Mouse (Mus musculus): Measurements from ENCODE around the gene Gpr152.
"Not testable (repeated sequence)": the region's sequence is repeated elsewhere in the genome, so short reads cannot be mapped to it uniquely, and the experiment has no call there.

The Gpr152 gene

DNA sequence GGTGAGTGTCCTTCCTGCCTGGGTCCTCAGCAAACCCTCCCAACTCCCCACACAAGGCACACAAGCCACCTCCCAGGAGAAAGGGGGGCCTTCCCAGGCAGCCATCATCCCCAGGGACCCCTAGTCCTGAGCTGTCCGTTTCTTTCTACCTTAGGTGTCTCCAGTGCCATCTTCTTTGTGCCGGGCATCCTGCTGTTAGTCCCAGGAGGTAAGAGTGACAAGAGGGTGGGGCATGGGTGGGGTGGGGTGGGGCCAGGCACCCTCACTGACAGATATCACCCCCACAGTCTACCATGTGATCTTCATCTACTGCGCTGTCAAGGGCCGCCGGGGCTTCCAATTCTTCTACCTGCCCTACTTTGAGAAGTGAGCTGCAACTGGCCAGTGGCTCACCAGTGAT, 8.5 kb upstream of the Gpr152 start:
- no peak for DNase-seq (ENCODE audit: low spot score)

DNA sequence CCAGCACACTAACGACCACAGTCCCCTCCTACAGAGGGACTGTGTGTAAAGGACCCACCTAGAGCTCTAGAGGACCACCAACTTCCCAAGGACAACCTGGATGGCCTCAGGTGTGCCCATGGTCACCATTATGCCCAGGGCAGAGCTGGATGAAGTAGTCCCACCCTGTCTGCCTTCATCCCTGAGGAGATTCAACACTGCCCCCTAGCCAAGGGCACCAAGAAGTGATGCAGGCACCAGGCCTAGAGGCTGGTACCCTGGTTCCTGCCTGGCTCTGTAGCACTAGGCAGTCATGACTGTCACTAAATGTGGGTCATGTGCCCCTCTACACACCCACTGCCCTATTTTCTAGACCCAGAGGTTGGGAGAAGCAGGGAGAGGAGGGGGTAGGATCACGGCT, 7.8 kb upstream of the Gpr152 start:
- no peak for DNase-seq (ENCODE audit: low spot score)

DNA sequence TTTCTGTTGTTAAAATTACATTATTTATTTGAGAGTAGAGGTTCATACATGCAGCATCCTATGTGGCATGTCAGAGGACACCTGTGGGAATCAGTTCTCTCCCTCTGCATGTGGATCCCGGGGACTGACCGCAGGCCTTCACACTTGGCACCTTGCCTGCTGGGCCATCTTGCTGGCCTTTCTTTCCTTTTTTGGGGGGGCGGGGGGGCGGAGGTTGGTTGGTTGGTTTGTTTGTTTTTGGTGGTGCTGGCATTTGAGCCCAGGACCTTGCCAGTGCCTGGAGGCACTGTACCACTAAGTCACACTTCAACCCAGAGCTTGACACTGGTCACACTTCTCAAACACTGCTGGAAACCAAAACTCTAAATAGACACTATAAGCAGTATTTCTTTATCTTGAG, 5.2 kb upstream of the Gpr152 start:
- DNase-seq (ENCODE audit: low spot score): no peak

DNA sequence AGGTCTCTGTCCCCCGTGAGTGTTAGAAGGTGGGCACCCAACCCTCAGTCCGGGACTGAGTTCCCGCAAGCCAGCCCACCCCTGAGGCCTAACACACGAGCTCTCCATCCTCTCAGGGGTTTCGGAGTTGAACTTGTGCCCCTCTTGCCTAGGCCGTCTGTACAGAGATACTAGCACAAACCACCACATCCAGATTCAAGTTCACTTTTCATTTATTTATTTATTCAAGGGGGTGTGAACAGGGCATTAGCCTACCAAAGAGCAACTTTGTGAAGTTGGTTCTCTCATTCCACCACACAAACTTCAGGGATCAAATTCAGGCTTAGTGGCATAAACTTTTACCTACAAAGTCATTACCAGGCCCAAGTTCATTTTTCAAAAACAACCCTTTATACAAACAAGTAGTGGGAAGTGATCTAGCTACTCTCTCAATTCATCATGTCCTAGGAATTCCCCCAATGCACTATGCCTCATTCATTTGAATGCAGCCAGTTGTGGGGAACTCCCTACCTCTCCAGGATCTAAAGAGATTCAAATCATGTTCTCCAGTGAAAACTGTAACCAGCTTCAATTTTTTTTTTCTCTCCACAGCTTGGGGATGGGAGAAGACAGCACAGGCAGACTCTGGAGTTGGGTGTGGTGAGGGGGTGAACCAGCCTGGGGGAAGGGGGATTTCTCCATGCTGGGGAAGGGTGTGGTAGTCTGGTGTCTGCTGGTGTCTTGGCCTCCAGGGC, 4.2 kb upstream of the Gpr152 start:
- DNase-seq (ENCODE audit: low spot score): not testable (repeated sequence)

DNA sequence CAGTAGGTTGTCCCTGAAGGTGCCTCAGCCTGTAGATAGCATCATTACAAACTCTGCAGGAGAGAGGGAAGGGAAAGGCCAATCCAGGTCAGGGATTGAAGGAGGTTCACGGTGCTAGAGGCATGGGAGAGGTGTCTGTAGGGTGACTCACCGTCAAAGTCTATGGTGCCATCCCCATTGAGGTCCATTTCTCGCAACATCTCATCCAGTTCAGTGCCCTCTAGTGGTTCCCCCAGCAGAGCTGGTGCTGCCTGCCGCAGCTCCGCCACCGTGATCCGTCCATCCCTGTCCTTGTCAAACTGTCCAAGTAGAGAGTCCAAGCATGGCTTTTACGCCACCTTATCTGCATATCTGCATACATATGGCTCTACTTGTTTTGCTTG, 3.6 kb upstream of the Gpr152 start:
- DNase-seq (ENCODE audit: low spot score): not testable (repeated sequence)

DNA sequence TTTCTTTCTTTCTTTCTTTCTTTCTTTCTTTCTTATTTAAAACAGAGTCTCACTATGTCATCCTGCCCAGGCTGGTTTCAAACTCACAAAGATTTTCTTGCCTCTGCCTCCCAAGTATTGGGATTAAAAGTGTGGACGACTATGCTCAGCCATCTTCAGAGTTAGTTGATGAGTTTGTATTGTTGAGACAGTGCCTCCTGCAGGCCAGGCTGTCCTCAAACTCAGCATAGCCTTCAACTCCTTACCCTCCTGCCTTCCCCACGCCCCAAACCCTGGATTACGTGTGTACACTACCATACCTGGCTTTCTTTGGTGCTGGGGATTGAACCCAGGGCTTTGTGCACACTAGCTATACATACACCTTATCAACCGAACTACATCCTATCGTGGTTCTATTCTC, 3.1 kb upstream of the Gpr152 start:
- no peak for DNase-seq (ENCODE audit: low spot score)

DNA sequence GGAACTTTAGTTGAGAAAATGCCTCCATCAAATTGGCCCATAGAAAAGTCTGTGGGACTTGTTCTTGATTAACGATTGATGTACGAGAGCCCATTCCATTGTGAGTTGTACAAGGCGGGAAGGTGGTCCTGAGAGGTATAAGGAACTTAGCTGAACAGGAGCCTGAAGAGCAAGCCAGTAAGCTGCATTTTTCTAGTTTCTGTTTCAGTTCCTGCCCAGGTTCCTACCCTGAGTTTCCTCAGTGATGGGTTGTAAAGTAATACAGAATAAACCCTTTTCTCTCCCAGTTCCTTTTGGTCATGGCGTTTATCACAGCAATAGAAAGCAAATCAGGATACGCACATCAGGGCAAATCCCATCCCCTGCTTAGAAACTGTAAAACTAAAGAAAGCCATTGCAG, 1.7 kb upstream of the Gpr152 start:
- no peak for DNase-seq (ENCODE audit: low spot score)

DNA sequence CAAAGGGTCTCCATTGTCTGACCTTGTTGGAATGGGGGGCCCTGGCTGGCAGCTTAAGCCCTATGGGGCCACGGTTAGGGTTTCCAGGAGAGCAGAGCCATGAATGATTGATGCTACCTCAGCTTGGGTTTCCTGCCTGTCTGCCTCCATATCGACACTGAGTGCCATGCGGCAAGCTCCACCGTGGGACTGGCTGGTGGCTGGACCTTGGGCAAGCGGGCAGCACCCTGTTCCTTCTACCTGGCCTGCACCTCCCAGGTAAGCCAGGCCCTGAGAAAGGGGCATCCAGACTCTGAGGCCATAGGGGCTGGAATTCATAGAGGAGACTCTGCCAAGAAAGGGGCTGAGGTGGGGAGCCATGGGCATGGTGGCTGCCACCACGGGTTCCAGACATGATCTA, 560 bp downstream of the Gpr152 start:
- no peak for DNase-seq (ENCODE audit: low spot score)

DNA sequence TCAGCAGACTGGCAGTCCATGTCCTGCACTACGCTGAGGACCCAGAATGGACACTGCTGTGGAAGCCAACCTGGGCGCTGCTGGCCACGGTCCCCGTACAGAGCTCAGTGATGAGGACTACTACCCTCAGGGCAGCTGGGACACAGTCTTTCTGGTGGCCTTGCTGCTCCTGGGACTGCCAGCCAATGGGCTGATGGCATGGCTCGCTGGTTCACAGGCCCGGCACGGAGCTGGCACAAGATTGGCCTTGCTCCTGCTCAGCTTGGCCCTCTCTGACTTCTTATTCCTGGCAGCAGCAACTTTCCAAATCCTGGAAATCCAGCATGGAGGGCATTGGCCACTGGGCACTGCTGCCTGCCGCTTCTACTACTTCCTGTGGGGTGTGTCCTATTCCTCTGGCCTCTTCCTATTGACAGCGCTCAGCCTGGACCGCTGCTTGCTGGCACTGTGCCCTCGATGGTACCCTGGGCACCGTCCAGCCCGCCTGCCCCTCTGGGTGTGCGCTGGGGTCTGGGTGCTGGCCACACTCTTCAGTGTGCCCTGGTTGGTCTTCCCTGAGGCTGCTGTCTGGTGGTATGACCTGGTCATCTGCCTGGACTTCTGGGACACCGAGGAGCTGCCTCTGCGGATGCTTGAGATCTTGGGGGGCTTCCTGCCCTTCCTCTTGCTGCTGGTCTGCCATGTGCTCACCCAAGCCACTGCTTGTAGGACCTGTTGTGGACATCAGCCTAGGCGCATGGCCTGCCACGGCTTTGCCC, 3.0 kb downstream of the Gpr152 start:
- DNase-seq (ENCODE audit: low spot score): no peak

DNA sequence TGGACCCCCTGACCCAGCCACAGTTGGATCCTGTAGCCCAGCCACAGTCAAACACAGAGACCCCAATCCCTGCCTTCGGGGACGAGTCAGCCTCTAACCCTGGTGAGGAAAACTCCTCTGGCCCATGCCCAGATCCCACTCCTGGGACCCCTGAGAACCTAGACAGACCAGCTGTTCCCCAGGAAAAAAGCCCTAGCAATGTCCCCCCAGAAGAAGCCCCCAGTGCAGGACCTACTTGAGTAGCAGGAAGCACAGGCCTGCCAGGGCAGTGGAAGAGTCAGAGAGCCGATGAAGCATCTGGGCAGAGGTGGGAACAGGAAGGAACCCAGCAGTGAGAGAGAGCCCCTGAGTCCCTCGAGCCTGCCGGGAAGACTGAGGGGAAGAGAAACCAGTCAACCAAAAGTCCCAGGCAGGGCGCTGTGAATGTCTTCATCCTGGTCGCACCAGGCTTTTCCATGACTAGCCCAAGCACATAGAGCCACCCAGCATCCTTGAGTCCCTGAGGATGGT, 4.2 kb downstream of the Gpr152 start, which contains the start of gene Cabp4:
Gene Cabp4, minus strand, starts transcription at position 275 of the 510 bp plus-strand sequence.
- no peak for DNase-seq (ENCODE audit: low spot score)

DNA sequence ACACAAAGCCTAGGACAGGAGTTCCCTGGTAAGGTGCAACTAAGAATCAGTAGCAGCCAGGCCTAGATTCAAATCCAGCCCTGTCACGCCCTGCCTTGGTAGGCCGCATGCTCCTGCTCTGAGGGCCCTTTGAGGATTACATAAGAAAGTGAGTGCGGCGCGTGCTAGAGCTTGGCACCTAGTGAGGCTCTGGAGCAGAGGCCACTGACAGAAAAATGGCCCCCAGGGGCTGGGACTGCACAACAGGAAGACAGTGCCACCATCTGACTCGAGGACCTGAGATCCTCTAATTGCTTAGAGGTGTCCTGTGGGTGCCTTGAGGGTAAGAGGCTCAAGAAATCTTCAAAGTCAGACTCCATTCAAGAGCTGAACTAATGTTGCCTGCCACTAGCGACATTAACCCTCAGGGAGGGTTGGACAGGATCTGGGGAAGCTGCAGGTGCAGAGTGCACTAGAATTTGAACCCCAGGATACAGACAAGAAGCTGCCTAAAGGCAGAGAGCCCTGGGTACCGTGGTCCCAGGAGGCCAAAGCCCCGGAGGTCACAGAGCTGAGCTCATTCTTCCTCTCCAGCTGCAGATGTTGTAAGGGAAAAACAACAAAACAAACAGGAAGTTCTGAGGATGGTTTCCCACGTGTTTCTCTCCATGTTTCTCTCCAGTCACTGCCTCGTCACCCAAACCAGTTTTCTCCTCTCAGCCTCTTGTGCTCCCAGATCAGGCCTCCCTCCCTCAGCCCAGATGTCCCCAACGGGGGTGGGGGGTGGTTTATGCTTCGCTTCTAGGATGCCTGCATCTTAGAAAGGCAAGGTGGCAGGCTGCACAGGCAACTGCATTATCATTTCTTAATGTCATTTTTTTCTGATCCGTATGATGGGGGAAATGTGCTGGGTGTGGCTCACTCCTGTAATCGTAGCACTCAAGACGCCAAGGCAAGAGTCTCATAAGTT, 5.2 kb downstream of the Gpr152 start:
- no peak for DNase-seq (ENCODE audit: low spot score)

DNA sequence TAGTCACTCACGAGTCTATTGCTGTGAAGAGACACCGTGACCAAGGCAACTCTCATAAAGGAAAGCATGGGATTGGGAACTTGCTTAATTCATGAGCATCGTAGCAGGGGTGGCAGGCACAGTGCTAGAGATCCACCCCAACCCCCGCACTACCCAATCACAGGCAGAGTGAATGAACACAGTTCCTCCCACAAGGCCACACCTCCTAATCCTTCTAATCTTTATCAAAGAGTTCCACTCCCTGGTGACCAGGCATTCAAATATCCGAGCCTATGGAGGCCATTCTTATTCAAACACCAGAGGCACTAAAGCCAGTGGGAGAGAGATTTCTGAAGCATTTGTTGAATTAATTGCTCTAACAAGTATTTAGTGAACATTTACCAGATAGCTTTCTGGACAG, 6.3 kb downstream of the Gpr152 start:
- no peak for DNase-seq (ENCODE audit: low spot score)

DNA sequence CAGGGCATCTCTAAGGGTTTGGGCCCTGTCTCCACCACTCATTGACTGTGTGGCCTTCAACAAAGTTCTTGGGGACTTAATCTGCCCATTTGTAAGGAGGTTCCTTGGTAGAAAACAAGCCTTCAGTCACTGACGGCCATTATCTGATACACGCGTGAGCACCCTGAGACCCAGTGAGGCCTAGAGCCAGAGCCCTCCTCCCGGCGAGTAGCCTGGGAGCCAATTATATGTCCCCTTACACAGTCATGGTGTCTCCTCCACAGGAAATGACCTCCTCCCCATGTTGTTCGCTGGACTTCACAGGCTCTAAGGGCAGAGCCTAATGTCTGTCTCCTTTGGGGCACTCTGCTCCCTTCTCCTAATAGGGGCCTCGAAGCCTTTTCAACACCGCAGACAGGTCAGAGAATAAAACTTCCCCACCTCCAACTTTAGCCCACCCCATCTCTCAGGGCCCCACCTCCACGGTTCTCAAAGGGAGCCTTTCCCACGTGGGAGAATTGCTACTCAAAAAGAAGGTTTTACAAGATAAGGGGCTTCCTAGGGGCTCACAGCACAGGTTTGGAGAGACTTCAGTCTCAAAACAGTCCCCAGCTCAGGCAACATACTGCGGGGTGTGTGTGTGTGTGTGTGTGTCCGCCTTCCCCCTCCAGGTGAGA, 6.9 kb downstream of the Gpr152 start:
- DNase-seq (ENCODE audit: low spot score): no peak

DNA sequence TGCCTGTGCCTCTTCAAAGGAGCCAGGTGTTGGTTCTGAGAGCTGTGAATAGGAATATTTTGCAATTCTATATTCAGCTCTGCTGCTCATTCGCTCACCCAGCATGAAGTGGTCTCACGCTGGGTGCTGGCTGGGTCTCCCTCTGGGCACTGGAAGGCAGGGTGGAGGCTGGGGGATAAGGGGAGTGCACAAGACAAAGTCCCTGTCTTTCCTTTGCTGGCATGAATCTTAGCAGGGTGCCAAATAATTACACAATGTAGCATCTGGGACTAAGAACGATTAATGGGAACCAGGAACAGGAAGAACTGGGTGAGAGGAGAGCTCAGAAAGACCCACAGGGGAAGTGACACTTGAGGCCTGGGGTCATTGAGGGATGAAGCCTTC, 7.4 kb downstream of the Gpr152 start:
- no peak for DNase-seq (ENCODE audit: low spot score)

DNA sequence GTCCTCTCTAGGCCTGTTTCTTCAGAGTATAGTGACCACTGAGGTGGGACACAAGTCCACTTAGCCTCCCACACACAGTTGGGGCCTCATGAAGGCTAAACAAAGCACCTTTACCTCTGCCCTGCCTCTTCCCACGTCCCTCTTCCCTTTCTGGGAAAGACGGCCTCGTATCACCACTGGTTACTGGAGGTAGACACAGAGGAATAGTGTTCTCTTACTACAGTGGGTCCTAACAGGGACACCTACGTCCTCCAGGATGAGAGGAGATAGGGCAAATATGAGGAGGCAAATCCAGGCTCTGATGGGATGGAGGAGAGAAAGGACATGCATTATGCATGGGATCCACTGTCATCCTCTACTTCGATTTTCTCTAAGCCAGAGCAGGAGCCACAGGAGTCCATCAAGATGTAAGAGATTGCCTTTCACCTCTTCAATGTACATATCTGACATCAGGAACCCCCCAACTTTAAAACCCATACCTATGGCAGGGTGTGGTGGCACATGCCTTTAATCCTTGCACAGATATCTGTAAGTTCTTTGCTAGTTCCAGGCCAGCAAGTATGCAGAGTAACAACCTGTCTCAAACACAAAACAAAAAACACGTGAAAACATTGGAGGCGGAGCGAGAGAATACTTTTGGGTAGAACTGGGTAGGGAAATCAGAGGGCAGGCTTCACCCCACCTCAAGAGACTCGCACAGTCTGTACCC, 8.3 kb downstream of the Gpr152 start:
- DNase-seq (ENCODE audit: low spot score): no peak

DNA sequence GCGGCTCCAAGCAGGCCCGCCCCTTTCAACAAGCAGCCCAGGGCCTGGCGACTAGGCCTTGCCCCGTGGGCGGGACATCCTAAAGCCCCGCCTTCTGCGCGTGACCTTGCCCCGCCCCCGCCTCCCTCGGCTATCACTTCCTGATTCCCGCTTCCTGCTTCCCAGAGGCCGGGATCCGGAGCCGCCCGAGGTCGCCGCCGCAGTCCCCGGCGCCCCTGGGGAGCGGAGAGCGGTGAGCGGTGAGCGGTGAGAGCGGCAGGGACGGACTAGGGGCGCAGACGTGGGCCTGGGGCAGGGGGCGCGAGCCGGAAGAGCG, 8.9 kb downstream of the Gpr152 start, which contains the start of gene Coro1b:
Gene Coro1b, plus strand, starts transcription at position 129 of the 316 bp plus-strand sequence.
- peak; percentile 93 for DNase-seq (ENCODE audit: low spot score)

DNA sequence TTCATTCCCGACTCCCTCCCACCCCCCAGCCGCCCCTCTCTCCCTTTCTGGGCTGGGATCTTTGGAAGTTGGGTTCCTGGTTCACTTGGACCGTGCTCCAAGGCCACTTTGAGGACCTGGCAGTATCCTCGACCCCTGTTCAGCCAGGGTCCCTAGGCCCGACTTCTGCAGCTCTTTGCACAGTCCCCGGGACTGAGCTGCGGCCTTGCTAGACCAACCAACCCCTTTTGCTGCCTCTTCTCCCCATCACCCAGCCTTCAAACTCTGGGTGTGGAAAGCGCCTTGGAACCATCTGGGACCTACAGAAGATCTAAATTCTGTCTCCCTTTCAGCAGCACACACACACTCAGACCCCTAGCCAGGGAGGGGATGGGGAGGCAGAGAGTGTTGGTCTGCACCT, 9.2 kb downstream of the Gpr152 start:
- no peak for DNase-seq (ENCODE audit: low spot score)

DNA sequence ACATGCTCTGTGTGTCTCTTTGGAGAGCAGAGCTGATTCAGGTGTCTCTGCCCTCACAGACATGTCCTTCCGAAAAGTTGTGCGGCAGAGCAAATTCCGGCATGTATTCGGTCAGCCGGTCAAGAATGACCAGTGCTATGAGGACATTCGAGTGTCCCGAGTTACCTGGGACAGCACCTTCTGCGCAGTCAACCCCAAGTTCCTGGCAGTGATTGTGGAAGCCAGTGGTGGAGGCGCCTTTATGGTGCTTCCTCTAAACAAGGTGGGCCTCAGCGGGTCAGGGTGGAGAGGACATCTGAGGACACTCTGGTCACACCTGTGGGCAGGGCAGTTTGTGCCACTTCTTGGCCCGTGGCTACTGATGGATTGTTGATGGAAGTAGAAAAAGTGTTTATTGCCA, 9.7 kb downstream of the Gpr152 start:
- DNase-seq (ENCODE audit: low spot score): no peak

DNA sequence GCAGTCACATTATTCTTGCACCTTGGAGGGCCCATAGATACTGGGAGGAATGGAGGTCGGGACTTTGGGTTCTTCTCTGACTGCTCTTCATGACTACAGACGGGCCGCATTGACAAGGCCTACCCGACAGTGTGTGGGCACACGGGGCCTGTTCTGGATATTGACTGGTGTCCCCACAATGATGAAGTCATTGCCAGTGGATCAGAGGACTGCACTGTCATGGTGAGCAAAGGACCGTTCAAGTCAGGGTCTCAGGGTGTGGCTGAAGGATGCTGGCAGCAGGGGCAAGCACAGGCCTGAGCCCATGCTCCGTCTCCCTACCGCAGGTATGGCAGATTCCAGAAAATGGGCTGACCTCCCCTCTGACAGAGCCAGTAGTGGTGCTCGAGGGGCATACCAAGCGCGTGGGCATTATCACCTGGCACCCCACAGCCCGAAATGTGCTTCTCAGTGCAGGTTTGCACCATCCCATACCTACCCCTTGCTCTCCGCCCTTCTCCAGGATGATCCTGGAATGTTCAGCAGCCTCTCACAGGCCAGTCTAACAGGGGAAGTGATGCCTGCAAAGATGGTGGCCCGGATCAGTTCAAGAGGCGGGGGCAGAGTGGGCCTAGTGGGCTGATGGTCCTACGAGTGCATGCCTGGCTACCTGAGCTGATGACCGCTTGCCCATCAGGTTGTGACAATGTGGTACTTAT, 10.3 kb downstream of the Gpr152 start:
- no peak for DNase-seq (ENCODE audit: low spot score)
